Comparison of ENCODE assay signal across 9 mouse cellular contexts in the genomic region with DNA sequence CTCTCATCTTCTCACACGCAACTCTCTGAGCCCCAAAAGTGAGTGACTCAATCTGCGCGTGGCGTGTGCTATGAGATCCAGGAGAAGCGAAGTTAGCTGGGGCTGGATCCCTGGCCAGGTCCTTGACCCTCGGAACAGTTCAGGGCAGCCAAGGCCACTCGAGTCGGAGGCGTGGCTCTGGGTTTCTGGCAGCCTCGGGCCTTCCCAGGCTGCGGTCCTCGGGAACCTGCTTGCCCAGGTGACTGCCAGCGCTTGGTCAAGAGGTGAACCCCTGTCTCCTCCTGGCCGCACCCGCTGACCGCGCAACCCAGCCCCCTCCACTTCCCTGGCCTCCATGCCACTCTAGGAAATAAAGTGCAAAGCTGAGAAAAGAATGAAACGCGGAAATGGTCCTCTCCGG. TPM values are rescaled to one million over a fixed set of nuclear protein-coding genes. Genes with fewer than 3 reads are reported as not detected.
DNase-seq lines count a peak whose midpoint lies in the region; ATAC-seq and TF ChIP-seq lines count a peak whose summit lies in the region.
"Not testable (repeated sequence)": the region's sequence is repeated elsewhere in the genome, so short reads cannot be mapped to it uniquely, and the experiment has no call there.
"Had no signal": no experiment of that assay in that cellular context is flagged by ENCODE, and none has a peak within 500 bp of the region (broad histone marks: within the 10 kb centered on the region; RNA-seq: fewer than 3 reads in every experiment).

No protein-coding gene starts in this region.

- peak overlapping the region; percentile 64 for H3K4me2 ChIP-seq in hindbrain, embryonic 16.5 days (ENCODE audit: low read length)
- H3K4me2 ChIP-seq in liver, embryonic 16.5 days (ENCODE audit: low read depth, low read length) = 0 out of 2 replicates have a peak overlapping the region, but pooled peaks have one; percentile 9
- H3K4me2 ChIP-seq in midbrain, postnatal 0 days (ENCODE audit: low read depth, low read length, poor library complexity, severe bottlenecking) = peak overlapping the region; percentile 44

- H3K36me3 ChIP-seq in ES-Bruce4 (ENCODE audit: control insufficient read depth, insufficient read depth, low read length, poor library complexity, severe bottlenecking); hindbrain, embryonic 16.5 days (ENCODE audit: control insufficient read depth, insufficient read depth, low read length); liver, embryonic 16.5 days (ENCODE audit: control insufficient read depth, insufficient read depth); midbrain, postnatal 0 days (ENCODE audit: insufficient read depth, low read length); testis, adult 2 months (ENCODE audit: control insufficient read depth, insufficient read depth, low read length): not testable (repeated sequence)

- WGBS in hindbrain, embryonic 16.5 days = 12% methylated on average over 13 of the region's 20 CpGs
- WGBS in liver, embryonic 16.5 days (ENCODE audit: insufficient replicate concordance) = 5% methylated on average over 17 of the region's 20 CpGs
- 8% methylated on average over 17 of the region's 20 CpGs for WGBS in midbrain, postnatal 0 days

- TF ChIP-seq POLR2A in ES-Bruce4 (IDR thresholded peaks at IDR 0.05; ENCODE audit: insufficient read depth, low read length); testis, adult 2 months (IDR thresholded peaks at IDR 0.05; ENCODE audit: control insufficient read depth, low read depth, low read length): not testable (repeated sequence)

- peak overlapping the region; percentile 39; the same call in 1 of the 2 replicates for H3K4me3 ChIP-seq in ES-Bruce4 (ENCODE audit: low read depth, low read length)
- peak overlapping the region; percentile 41 for H3K4me3 ChIP-seq in hindbrain, embryonic 16.5 days (ENCODE audit: low read length)
- H3K4me3 ChIP-seq in liver, embryonic 16.5 days (ENCODE audit: low read depth, low read length) = not testable (repeated sequence)
- peak overlapping the region; percentile 32 for H3K4me3 ChIP-seq in midbrain, postnatal 0 days (ENCODE audit: low read depth, low read length)
- peak overlapping the region; percentile 8; the same call in 1 of the 2 replicates for H3K4me3 ChIP-seq in testis, adult 2 months (ENCODE audit: control insufficient read depth, low read depth, low read length)

- H3K27ac ChIP-seq in ES-Bruce4 (ENCODE audit: insufficient read depth, low read length); hindbrain, embryonic 16.5 days (ENCODE audit: low read depth, low read length); liver, embryonic 16.5 days (ENCODE audit: low read length); midbrain, postnatal 0 days (ENCODE audit: low read depth, low read length); testis, adult 2 months (ENCODE audit: control insufficient read depth, insufficient read depth, low read depth, low read length): not testable (repeated sequence)

- not testable (repeated sequence) for H3K27me3 ChIP-seq in ES-Bruce4 (ENCODE audit: control insufficient read depth, insufficient read depth, low read length, poor library complexity, severe bottlenecking); hindbrain, embryonic 16.5 days (replicated peaks; ENCODE audit: control insufficient read depth, insufficient read depth, low read length); liver, embryonic 16.5 days (ENCODE audit: control insufficient read depth, insufficient read depth, low read depth, low read length); midbrain, postnatal 0 days (ENCODE audit: insufficient read depth, low read length); testis, adult 2 months (ENCODE audit: control insufficient read depth, insufficient read depth, low read length)

- H3K9me3 ChIP-seq in ES-Bruce4 (replicated peaks; ENCODE audit: control insufficient read depth, insufficient read depth, low read length, poor library complexity, severe bottlenecking); hindbrain, embryonic 16.5 days (ENCODE audit: control insufficient read depth, low read length); liver, embryonic 16.5 days (replicated peaks; ENCODE audit: control insufficient read depth, low read length); midbrain, postnatal 0 days (ENCODE audit: low read length): not testable (repeated sequence)

- not testable (repeated sequence) for H3K4me1 ChIP-seq in ES-Bruce4 (ENCODE audit: control insufficient read depth, insufficient read depth, low read length); hindbrain, embryonic 16.5 days (ENCODE audit: control insufficient read depth, insufficient read depth, low read depth, low read length); liver, embryonic 16.5 days (ENCODE audit: control insufficient read depth, low read depth, low read length); midbrain, postnatal 0 days (ENCODE audit: insufficient read depth, low read length); testis, adult 2 months (ENCODE audit: control insufficient read depth, insufficient read depth, low read length)

- not testable (repeated sequence) for TF ChIP-seq CTCF in ES-Bruce4 (IDR thresholded peaks at IDR 0.05; ENCODE audit: low read depth, low read length); midbrain, postnatal 0 days (IDR thresholded peaks at IDR 0.05); testis, adult 2 months (IDR thresholded peaks at IDR 0.05; ENCODE audit: control insufficient read depth, insufficient read depth, insufficient replicate concordance, low read depth, low read length)

- peak; percentile 6 for DNase-seq in embryo, embryonic 9.5 days (ENCODE audit: extremely low spot score)
- DNase-seq in heart, adult 18-20 months = peak; percentile 0 to 2
- DNase-seq in kidney, postnatal 4 days = peak; percentile 3 to 10
- peak; percentile 0 for DNase-seq in midbrain, postnatal 0 days (ENCODE audit: low spot score)

- not testable (repeated sequence) for TF ChIP-seq EP300 in ES-Bruce4 (IDR thresholded peaks at IDR 0.05; ENCODE audit: insufficient read depth, low read depth, low read length)

- peak overlapping the region; percentile 65; the same call in 1 of the 2 replicates for H3K9ac ChIP-seq in ES-Bruce4 (ENCODE audit: low read depth, poor library complexity, severe bottlenecking)
- H3K9ac ChIP-seq in hindbrain, embryonic 16.5 days (ENCODE audit: low read depth, low read length) = peak overlapping the region; percentile 63
- not testable (repeated sequence) for H3K9ac ChIP-seq in liver, embryonic 16.5 days (ENCODE audit: low read depth, low read length); midbrain, postnatal 0 days (replicated peaks; ENCODE audit: low read length, poor library complexity, severe bottlenecking)

- ATAC-seq in hindbrain, embryonic 16.5 days; liver, embryonic 16.5 days (ENCODE audit: low read depth); midbrain, postnatal 0 days (ENCODE audit: low FRiP score): not testable (repeated sequence)

RNA-seq across cellular contexts. Expression of a gene that starts 14.1 kb away (rescaled TPM):
- not detected in 2 replicates for polyA plus RNA-seq in ES-Bruce4 (2011; ENCODE audit: insufficient read depth, insufficient read length, low read depth, missing spikeins)
- total RNA-seq in heart, adult 18-20 months (2021) = under 1 TPM in 1 of 2 experiments, not detected in 1; 0.23 TPM
- 1.3 and 1.5 TPM in 2 replicates for polyA plus RNA-seq in hindbrain, embryonic 16.5 days (2015; fragmentation: Nextera tagmentation; extraction: Ambion mirVana)
- polyA plus RNA-seq in liver, embryonic 16.5 days (2015; fragmentation: Nextera tagmentation; extraction: Ambion mirVana) = not detected in 2 replicates
- 0.22 and 2.4 TPM in 2 replicates for total RNA-seq in midbrain, postnatal 0 days (2014; rRNA removed)
- polyA plus RNA-seq in midbrain, postnatal 0 days (2015; fragmentation: Nextera tagmentation; extraction: Ambion mirVana) = 0.79 and 0.91 TPM in 2 replicates
- 1.8 and 2.1 TPM in 2 replicates for polyA plus RNA-seq in testis, adult 2 months (2012; rRNA removed)

RNA-seq across cellular contexts. Expression of a gene that starts 17.7 kb away (rescaled TPM):
- not detected in 2 replicates for polyA plus RNA-seq in ES-Bruce4 (2011; ENCODE audit: insufficient read depth, insufficient read length, low read depth, missing spikeins)
- total RNA-seq in heart, adult 18-20 months (2021) = not detected
- polyA plus RNA-seq in hindbrain, embryonic 16.5 days (2015; fragmentation: Nextera tagmentation; extraction: Ambion mirVana) = 0.42 and 0.68 TPM in 2 replicates
- not detected in 2 replicates for polyA plus RNA-seq in liver, embryonic 16.5 days (2015; fragmentation: Nextera tagmentation; extraction: Ambion mirVana)
- total RNA-seq in midbrain, postnatal 0 days (2014; rRNA removed) = 0.76 TPM in 1 of 2 replicates, not detected in the other
- polyA plus RNA-seq in midbrain, postnatal 0 days (2015; fragmentation: Nextera tagmentation; extraction: Ambion mirVana) = 0.81 TPM in 1 of 2 replicates, not detected in the other
- polyA plus RNA-seq in testis, adult 2 months (2012; rRNA removed) = 2.7 and 3.3 TPM in 2 replicates
- total RNA-seq: layer of hippocampus, postnatal 25 days had no signal

Comparison
In these comparisons a context has a peak if more than half of its experiments do, and no peak if none do; other contexts are left out.
1. H3K4me2 ChIP-seq: peak in every context shown above with its lines; median percentile 64 in hindbrain, embryonic 16.5 days; 44 in midbrain, postnatal 0 days; 9 in liver, embryonic 16.5 days.